Mouse (Mus musculus): ENCODE measurements around the gene Gm20738. TPM values are rescaled to one million over a fixed set of nuclear protein-coding genes. Genes with fewer than 3 reads are reported as not detected.
"Not testable (repeated sequence)": the region's sequence is repeated elsewhere in the genome, so short reads cannot be mapped to it uniquely, and the experiment has no call there.

Gm20738 gene
- total RNA-seq (2021) = not detected
- long read RNA-seq, experiment 1 = 0 reads
- long read RNA-seq, experiment 2 = 0 reads

GRCm38 (mm10) chrY:37957511-37957910, at the start of gene Gm20738:
Gene Gm20738, plus strand, starts transcription at chrY:37957811.
- DNase-seq; intact Hi-C loops (cut with DNase I; ENCODE audit: low total_unique reads): not testable (repeated sequence)

Data from gastrocnemius, postnatal 14 days (tissue).